Mouse (Mus musculus): ENCODE data around the gene Izumo1r. TPM values are rescaled to one million over a fixed set of nuclear protein-coding genes. Genes with fewer than 3 reads are reported as not detected.

The Izumo1r gene
- total RNA-seq, 4 experiments from 2014 or later, result not detected

Other genes starting within 250 kb of the Izumo1r start
- not detected for gene Piwil4, start 163.2 kb downstream of the Izumo1r start, total RNA-seq (2022)
- gene Fut4, start 151.6 kb downstream of the Izumo1r start, total RNA-seq (2022), result under 1 TPM; 0.10 to 0.41 (median 0.17) TPM
- 1 to 10 TPM in 1 of 4 experiments, under 1 TPM in 2, not detected in 1; 0.77 to 1.6 (median 0.83) TPM for gene 1700012B09Rik, start 132.9 kb downstream of the Izumo1r start, total RNA-seq (2022)
- gene Mre11a, start 119.3 kb downstream of the Izumo1r start, total RNA-seq (2022), result 10 to 100 TPM; 12.2 to 21.4 (median 15.8) TPM
- 10 to 100 TPM; 11.9 to 17.2 (median 13.0) TPM for gene Ankrd49, start 119.1 kb downstream of the Izumo1r start, total RNA-seq (2022)
- 10 to 100 TPM; 11.8 to 14.9 (median 13.7) TPM for gene Gpr83, start 43.7 kb downstream of the Izumo1r start, total RNA-seq (2022)
- gene Panx1, start 141.5 kb upstream of the Izumo1r start, total RNA-seq (2022), result 10 to 100 TPM; 18.3 to 24.0 (median 22.9) TPM
- not detected for gene Hephl1, start 208.2 kb upstream of the Izumo1r start, total RNA-seq (2022)